Mouse (Mus musculus) liver, adult 2 months (tissue): Measurements from ENCODE around the gene D1Pas1.

ENCODE experiments used
- CTCF ChIP-seq: fragments of 200-500 bp; IDR thresholded peaks from 2 replicates; pipeline ENCODE4 v1.5.1; 2011; ENCODE audit warnings: low read depth, low read length, control low read depth
- POLR2A ChIP-seq: fragments of 200-500 bp; IDR thresholded peaks from 2 replicates; pipeline ENCODE4 v1.6.1; 2011; ENCODE audit warnings: low read length, control low read depth; ENCODE audit not compliant: insufficient read depth; ENCODE audit errors: extremely low read depth

DNA sequence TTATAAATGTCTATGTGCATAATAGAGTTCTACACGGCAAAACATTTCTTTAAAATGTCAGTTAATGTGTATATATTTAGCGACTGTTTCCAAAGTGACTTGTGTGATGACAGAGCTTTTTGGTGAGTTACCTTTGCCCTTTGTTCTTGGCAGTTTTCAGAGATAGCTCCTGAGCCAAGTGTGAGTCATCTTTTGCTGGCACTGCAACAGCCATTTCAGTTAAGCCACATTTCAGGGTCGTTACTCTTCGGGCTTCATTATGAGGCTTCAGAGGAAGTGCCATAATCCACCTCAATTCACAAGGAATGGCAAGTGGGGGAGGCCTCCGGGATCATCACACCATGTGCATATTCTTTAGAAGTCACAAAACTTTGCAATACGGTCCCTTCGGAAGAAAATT is 52.8 kb downstream of the D1Pas1 start:
- TF ChIP-seq POLR2A (no peak), CTCF (no peak)
